Mouse (Mus musculus) MEL (cell line): ENCODE data around the gene Cc2d2b.

Experiments used
- CTCF ChIP-seq, 3 experiments: IDR thresholded peaks in 2 of 3; conservative IDR thresholded peaks in 1 of 3; 2 replicates each; pipeline ENCODE4 v1.5.1; 2011 to 2012; ENCODE audit warnings: low read length in 3 of 3, low read depth in 2 of 3, mild to moderate bottlenecking in 2 of 3, improper control_type of control experiment in 1 of 3, inconsistent platforms in 1 of 3, mixed read lengths in 1 of 3, moderate library complexity in 1 of 3; ENCODE audit not compliant: control insufficient read depth in 1 of 3, insufficient read depth in 1 of 3, poor library complexity in 1 of 3, severe bottlenecking in 1 of 3
- EP300 ChIP-seq, 2 experiments: IDR thresholded peaks; 2 replicates each; pipeline ENCODE4 v1.6.1; 2011; ENCODE audit warnings: improper control_type of control experiment in 2 of 2, low read length in 2 of 2, low read depth in 1 of 2, mild to moderate bottlenecking in 1 of 2
- GATA1 ChIP-seq: IDR thresholded peaks from 2 replicates; pipeline ENCODE4 v1.6.1; 2011; ENCODE audit warnings: low read depth, low read length, improper control_type of control experiment
- HCFC1 ChIP-seq: IDR thresholded peaks from 2 replicates; pipeline ENCODE4 v1.6.1; 2012; ENCODE audit warnings: low read depth, mild to moderate bottlenecking, inconsistent platforms, low read length, improper control_type of control experiment, moderate library complexity
- KAT2A ChIP-seq: conservative IDR thresholded peaks from 2 replicates; pipeline ENCODE4 v1.6.1; 2012; ENCODE audit warnings: low read depth, low read length, improper control_type of control experiment, inconsistent platforms
- MAX ChIP-seq: IDR thresholded peaks from 2 replicates; pipeline ENCODE4 v1.6.1; 2011; ENCODE audit warnings: low read length, improper control_type of control experiment
- MXI1 ChIP-seq: IDR thresholded peaks from 2 replicates; pipeline ENCODE4 v1.6.1; 2011; ENCODE audit warnings: mild to moderate bottlenecking, low read depth, low read length, improper control_type of control experiment
- MYC ChIP-seq: IDR thresholded peaks from 2 replicates; pipeline ENCODE4 v1.6.1; 2011; ENCODE audit warnings: low read depth, mild to moderate bottlenecking, low read length, improper control_type of control experiment, moderate library complexity
- POLR2A ChIP-seq, 2 experiments: IDR thresholded peaks; 2 replicates each; pipeline ENCODE4 v1.6.1; 2011 to 2012; ENCODE audit warnings: low read length in 2 of 2, mild to moderate bottlenecking in 2 of 2, control low read depth in 1 of 2, improper control_type of control experiment in 1 of 2, low read depth in 1 of 2, moderate library complexity in 1 of 2; ENCODE audit not compliant: control insufficient read depth in 1 of 2, insufficient read depth in 1 of 2, poor library complexity in 1 of 2
- SMC3 ChIP-seq: IDR thresholded peaks from 2 replicates; pipeline ENCODE4 v1.6.1; 2011; ENCODE audit warnings: low read depth, low read length, improper control_type of control experiment
- TAL1 ChIP-seq: IDR thresholded peaks from 2 replicates; pipeline ENCODE4 v1.6.1; 2012; ENCODE audit warnings: mild to moderate bottlenecking, inconsistent platforms, low read length, moderate library complexity, mixed read lengths
- ZKSCAN1 ChIP-seq: IDR thresholded peaks from 2 replicates; pipeline ENCODE4 v1.6.1; 2012; ENCODE audit warnings: low read depth, mild to moderate bottlenecking, inconsistent platforms, low read length, improper control_type of control experiment, moderate library complexity

DNA sequence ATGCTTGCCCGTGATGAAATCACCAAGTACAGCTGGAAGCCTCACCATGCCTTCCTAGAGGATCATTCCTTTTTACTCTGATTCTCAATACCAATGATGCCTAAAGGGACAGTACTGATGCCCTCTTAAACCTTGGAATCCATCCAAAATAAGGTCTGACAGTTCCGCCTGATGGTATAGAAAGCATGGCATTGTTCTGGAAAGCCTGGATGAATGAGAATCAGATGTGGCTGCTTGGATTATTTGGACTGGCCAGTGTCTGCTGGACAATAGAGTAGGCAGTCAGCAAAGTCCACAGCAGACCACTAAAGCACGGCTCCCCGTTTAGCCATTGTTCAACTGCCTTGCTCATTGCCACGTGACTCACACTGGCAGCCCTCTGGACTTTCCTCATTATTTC is 48.7 kb upstream of the Cc2d2b start:
- TF ChIP-seq MAX (no peak), EP300 (IDR thresholded peaks at IDR 0.05; ENCODE audit: low read depth in 1 of 2, low read length in 2 of 2) (no peak), SMC3 (no peak), TAL1 (no peak), ZKSCAN1 (no peak), CTCF (IDR thresholded peaks at IDR 0.05 in 2 of 3, conservative IDR thresholded peaks at IDR 0.05 in 1 of 3; ENCODE audit: control insufficient read depth in 1 of 3, insufficient read depth in 1 of 3, low read depth in 2 of 3, low read length in 3 of 3, poor library complexity in 1 of 3, severe bottlenecking in 1 of 3) (no peak), GATA1 (no peak), HCFC1 (no peak), MXI1 (no peak), MYC (no peak), POLR2A (IDR thresholded peaks at IDR 0.05; ENCODE audit: control insufficient read depth in 1 of 2, insufficient read depth in 1 of 2, low read depth in 1 of 2, low read length in 2 of 2, poor library complexity in 1 of 2) (no peak), KAT2A (no peak)
